In the genomic region with DNA sequence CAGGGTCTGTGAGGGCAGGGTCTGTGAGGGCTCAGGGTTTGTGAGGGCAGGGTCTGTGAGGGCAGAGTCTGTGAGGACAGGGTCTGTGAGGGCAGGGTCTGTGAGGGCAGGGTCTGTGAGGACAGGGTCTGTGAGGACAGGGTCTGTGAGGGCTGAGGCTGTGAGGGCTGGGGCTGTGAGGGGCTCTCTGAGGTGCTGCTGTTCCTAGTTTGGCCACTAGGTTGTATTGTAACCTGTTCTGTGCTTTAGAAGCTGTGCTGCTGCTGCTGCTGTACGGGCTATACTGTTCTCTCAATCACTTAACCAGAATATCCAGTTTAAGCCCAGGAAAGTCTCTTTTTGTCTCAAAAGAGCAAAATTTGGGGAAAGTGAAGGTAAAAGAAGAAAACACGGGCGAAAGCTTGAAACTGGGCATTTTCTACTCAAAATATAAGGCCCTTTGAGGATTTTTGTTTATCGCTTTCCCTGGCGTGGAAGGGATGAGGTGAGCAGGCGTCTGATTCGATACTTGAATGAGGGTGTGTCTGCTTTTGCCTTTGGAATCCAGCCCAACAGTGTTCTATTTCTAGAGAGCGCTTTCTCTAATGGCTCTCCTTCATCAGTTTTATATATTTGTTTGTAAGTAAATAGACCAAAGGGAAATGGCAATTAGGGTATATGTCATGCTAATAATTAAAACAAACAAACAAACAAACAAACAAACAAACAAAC, we compare ENCODE assay signal across 9 mouse cellular contexts.
DNase-seq lines count a peak whose midpoint lies in the region; ATAC-seq lines count a peak whose summit lies in the region.
"Had no signal": no experiment of that assay in that cellular context is flagged by ENCODE, and none has a peak within 500 bp of the region (broad histone marks: within the 10 kb centered on the region; RNA-seq: fewer than 3 reads in every experiment).

No protein-coding gene starts in this region.

- H3K9me3 ChIP-seq in kidney, embryonic 14.5 days (ENCODE audit: control insufficient read depth, low read length) = no peaks in the 10 kb centered on the region
- H3K9me3 ChIP-seq in limb, embryonic 10.5 days (replicated peaks) = no peaks in the 10 kb centered on the region
- H3K9me3 ChIP-seq: megakaryocyte, embryonic 14.5 days had no signal

- no peak overlapping the region for H3K9ac ChIP-seq in kidney, embryonic 14.5 days (ENCODE audit: low read depth, low read length)

- H3K36me3 ChIP-seq in kidney, embryonic 14.5 days (ENCODE audit: control insufficient read depth, insufficient read depth, low read length) = no peaks in the 10 kb centered on the region
- no peaks in the 10 kb centered on the region for H3K36me3 ChIP-seq in limb, embryonic 10.5 days

- H3K27ac ChIP-seq in kidney, embryonic 14.5 days (ENCODE audit: low read depth, low read length) = no peak overlapping the region
- peak overlapping the region; percentile 67 for H3K27ac ChIP-seq in limb, embryonic 10.5 days

- H3K4me1 ChIP-seq in kidney, embryonic 14.5 days (ENCODE audit: control insufficient read depth, insufficient read depth, low read length) = no peaks in the 10 kb centered on the region
- H3K4me1 ChIP-seq in limb, embryonic 10.5 days = peaks cover 6% of the 10 kb centered on the region; the same call in 1 of the 2 replicates
- H3K4me1 ChIP-seq: megakaryocyte, embryonic 14.5 days had no signal

- H3K4me2 ChIP-seq in kidney, embryonic 14.5 days (replicated peaks; ENCODE audit: low read depth, low read length) = no peak overlapping the region

- no peak for DNase-seq in kidney, adult 9 months
- DNase-seq in cerebellum, adult 18-20 months = peak; percentile 19 to 35
- DNase-seq in limb, embryonic 10.5 days (ENCODE audit: low spot score) = peak; percentile 73
- DNase-seq in naive thymus-derived CD4-positive, alpha-beta T cell, adult 2 months (ENCODE audit: low read depth) = peak; percentile 48
- DNase-seq in urinary bladder, postnatal 14 days (ENCODE audit: low spot score) = no peak
- no peak for DNase-seq in T-cell, adult 2 months (ENCODE audit: low spot score)

- 49% methylated on average over 8 of the region's 8 CpGs for WGBS in kidney, embryonic 14.5 days
- 46% methylated on average over 8 of the region's 8 CpGs for WGBS in limb, embryonic 10.5 days

- H3K4me3 ChIP-seq in kidney, embryonic 14.5 days (ENCODE audit: low read length) = no peak overlapping the region
- no peak overlapping the region for H3K4me3 ChIP-seq in limb, embryonic 10.5 days
- H3K4me3 ChIP-seq: megakaryocyte, embryonic 14.5 days had no signal

- peak; percentile 82; the same call in 1 of the 2 replicates for ATAC-seq in kidney, embryonic 14.5 days (ENCODE audit: low FRiP score, low TSS enrichment)
- peak; percentile 79 for ATAC-seq in granulocyte monocyte progenitor cell, adult 5-6 weeks (replicated peaks; ENCODE audit: poor library complexity, severe bottlenecking)

- no peaks in the 10 kb centered on the region for H3K27me3 ChIP-seq in kidney, embryonic 14.5 days (ENCODE audit: control insufficient read depth, insufficient read depth, low read length)
- no peaks in the 10 kb centered on the region for H3K27me3 ChIP-seq in limb, embryonic 10.5 days (ENCODE audit: low read depth, poor library complexity, severe bottlenecking)
- H3K27me3 ChIP-seq: megakaryocyte, embryonic 14.5 days had no signal

Comparison
In these comparisons a context has a peak if more than half of its experiments do, and no peak if none do; other contexts are left out.
1. DNase-seq: peak in cerebellum, adult 18-20 months (2 of 2), limb, embryonic 10.5 days (single experiment) and naive thymus-derived CD4-positive, alpha-beta T cell, adult 2 months (single experiment); none in kidney, adult 9 months (single experiment), urinary bladder, postnatal 14 days (single experiment) and T-cell, adult 2 months (single experiment).